In the genomic region with DNA sequence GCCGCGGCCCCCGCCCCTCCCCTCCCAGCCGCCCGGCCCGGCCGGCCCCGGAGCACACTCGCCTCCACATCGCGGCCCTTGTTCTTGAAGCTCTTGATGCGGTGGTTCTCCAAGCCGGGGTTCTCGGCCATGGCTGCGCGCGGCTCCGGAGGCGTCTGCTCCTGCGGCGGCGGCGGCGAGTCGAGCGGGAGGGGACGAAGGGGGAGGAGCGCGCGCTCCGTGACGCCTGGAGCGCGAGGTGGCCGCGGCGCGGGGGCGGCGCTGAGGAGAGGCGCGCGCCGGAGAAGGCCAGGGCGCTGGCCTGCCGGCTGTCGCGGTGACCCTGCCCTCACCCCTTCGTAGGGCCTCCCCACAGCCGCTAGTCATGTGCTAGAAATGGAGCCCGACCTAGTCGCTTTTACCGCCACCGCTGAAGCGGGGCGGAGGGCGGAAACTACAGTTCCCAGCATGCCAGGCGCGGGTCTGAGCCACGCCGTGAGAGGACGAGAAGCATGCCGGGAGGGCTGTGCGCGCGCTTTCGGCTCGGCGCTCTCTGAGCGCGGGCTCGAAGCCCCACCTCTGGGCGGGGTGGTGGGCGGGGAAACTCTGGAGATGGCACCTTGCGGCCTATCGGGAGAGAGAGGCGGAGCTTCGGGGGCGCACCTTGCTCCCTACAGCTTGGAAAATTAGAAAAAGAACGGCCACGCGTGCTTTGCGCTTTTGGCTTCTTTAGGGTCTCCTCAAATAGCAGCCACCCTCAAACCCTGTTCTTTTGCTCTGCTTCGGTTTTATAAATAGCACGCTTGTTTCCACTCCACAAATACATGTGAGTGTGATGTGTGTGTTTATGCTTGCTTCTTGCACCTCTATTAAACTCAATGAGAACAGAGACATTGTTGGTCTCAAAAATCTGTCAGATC, we compare ENCODE assay signal across 7 mouse cellular contexts. TPM values are rescaled to one million over a fixed set of nuclear protein-coding genes. Genes with fewer than 3 reads are reported as not detected.
A peak's percentile ranks its signal among the peaks of the same experiment; 100 is the strongest.
DNase-seq lines count a peak whose midpoint lies in the region; ATAC-seq lines count a peak whose summit lies in the region.

TSS of gene Kpna3 (minus strand) at position 214 of the 899 bp plus-strand sequence.

- no peaks in the 10 kb centered on the region for H3K9me3 ChIP-seq in embryonic facial prominence, embryonic 12.5 days
- no peaks in the 10 kb centered on the region for H3K9me3 ChIP-seq in limb, embryonic 11.5 days (ENCODE audit: control insufficient read depth, low read length)
- no peaks in the 10 kb centered on the region for H3K9me3 ChIP-seq in midbrain, embryonic 14.5 days (ENCODE audit: control insufficient read depth, low read length)

- peak within 1 kb of the TSS; percentile 95 for H3K4me3 ChIP-seq in embryonic facial prominence, embryonic 12.5 days
- H3K4me3 ChIP-seq in limb, embryonic 11.5 days (ENCODE audit: low read depth, low read length) = peak within 1 kb of the TSS; percentile 70
- peak within 1 kb of the TSS; percentile 85 for H3K4me3 ChIP-seq in midbrain, embryonic 14.5 days (replicated peaks; ENCODE audit: low read depth, low read length)

- H3K36me3 ChIP-seq in embryonic facial prominence, embryonic 12.5 days = no peaks in the 10 kb centered on the region
- H3K36me3 ChIP-seq in limb, embryonic 11.5 days (ENCODE audit: control insufficient read depth, insufficient read depth, low read length) = no peaks in the 10 kb centered on the region
- H3K36me3 ChIP-seq in midbrain, embryonic 14.5 days (ENCODE audit: control insufficient read depth, insufficient read depth, low read length) = no peaks in the 10 kb centered on the region

- no peaks in the 10 kb centered on the region for H3K27me3 ChIP-seq in embryonic facial prominence, embryonic 12.5 days
- no peaks in the 10 kb centered on the region for H3K27me3 ChIP-seq in limb, embryonic 11.5 days (ENCODE audit: control insufficient read depth, insufficient read depth, low read length)
- H3K27me3 ChIP-seq in midbrain, embryonic 14.5 days (ENCODE audit: control insufficient read depth, insufficient read depth, low read length) = no peaks in the 10 kb centered on the region

- under 1% methylated on average over 81 of the region's 85 CpGs for WGBS in embryonic facial prominence, embryonic 12.5 days
- WGBS in limb, embryonic 11.5 days = under 1% methylated on average over 79 of the region's 85 CpGs
- WGBS in midbrain, embryonic 14.5 days = under 1% methylated on average over 80 of the region's 85 CpGs

- peak; percentile 98 for DNase-seq in adrenal gland, postnatal 25 days
- DNase-seq in heart, adult 11 months = peak; percentile 100
- peak; percentile 95 for DNase-seq in kidney, adult 18-20 months
- peak; percentile 99 for DNase-seq in limb, embryonic 11.5 days (ENCODE audit: low spot score)
- peak; percentile 100 for DNase-seq in midbrain, embryonic 14.5 days
- DNase-seq in spleen, adult 18-20 months = peak; percentile 94 to 95

- H3K27ac ChIP-seq in embryonic facial prominence, embryonic 12.5 days = peak within 1 kb of the TSS; percentile 98
- peak within 1 kb of the TSS; percentile 95 for H3K27ac ChIP-seq in limb, embryonic 11.5 days (replicated peaks; ENCODE audit: low read depth, low read length)
- H3K27ac ChIP-seq in midbrain, embryonic 14.5 days (replicated peaks; ENCODE audit: low read depth, low read length) = peak within 1 kb of the TSS; percentile 98

- H3K9ac ChIP-seq in embryonic facial prominence, embryonic 12.5 days = peak within 1 kb of the TSS; percentile 96
- peak within 1 kb of the TSS; percentile 91 for H3K9ac ChIP-seq in limb, embryonic 11.5 days (ENCODE audit: low read length)
- peak within 1 kb of the TSS; percentile 87 for H3K9ac ChIP-seq in midbrain, embryonic 14.5 days (replicated peaks; ENCODE audit: low read length)

- H3K4me2 ChIP-seq in embryonic facial prominence, embryonic 12.5 days (replicated peaks) = peak within 1 kb of the TSS; percentile 63
- H3K4me2 ChIP-seq in limb, embryonic 11.5 days (ENCODE audit: low read depth, severe bottlenecking) = peak within 1 kb of the TSS; percentile 46
- peak within 1 kb of the TSS; percentile 55 for H3K4me2 ChIP-seq in midbrain, embryonic 14.5 days (ENCODE audit: low read length)

- ATAC-seq in embryonic facial prominence, embryonic 12.5 days (ENCODE audit: insufficient number of reproducible peaks, insufficient read depth, low FRiP score, low TSS enrichment) = peak; percentile 99
- ATAC-seq in limb, embryonic 11.5 days (ENCODE audit: insufficient number of reproducible peaks, low FRiP score, low TSS enrichment, low read depth) = peak; percentile 97
- peak; percentile 97 for ATAC-seq in midbrain, embryonic 14.5 days (ENCODE audit: low FRiP score, low TSS enrichment)

- H3K4me1 ChIP-seq in embryonic facial prominence, embryonic 12.5 days = peaks cover 13% of the 10 kb centered on the region
- H3K4me1 ChIP-seq in limb, embryonic 11.5 days (ENCODE audit: control insufficient read depth, insufficient read depth, low read length) = no peaks in the 10 kb centered on the region
- peaks cover 16% of the 10 kb centered on the region for H3K4me1 ChIP-seq in midbrain, embryonic 14.5 days (ENCODE audit: control insufficient read depth, insufficient read depth, low read length)

RNA-seq across cellular contexts. Expression of gene Kpna3, which starts in this region (rescaled TPM):
- 32.7 and 33.9 TPM in 2 replicates for total RNA-seq in adrenal gland, postnatal 25 days (2021)
- polyA plus RNA-seq in embryonic facial prominence, embryonic 12.5 days (2016; fragmentation: Nextera tagmentation; extraction: Ambion mirVana) = 69.0 and 71.7 TPM in 2 replicates
- 86.0 and 88.6 TPM in 2 replicates for polyA plus RNA-seq in limb, embryonic 11.5 days (2014; fragmentation: Nextera tagmentation; extraction: Ambion mirVana)
- 63.0 and 97.9 TPM in 2 replicates for polyA plus RNA-seq in midbrain, embryonic 14.5 days (2014; fragmentation: Nextera tagmentation; extraction: Ambion mirVana)

Comparison
In these comparisons a context has a peak if more than half of its experiments do, and no peak if none do; other contexts are left out.
1. Peak in every context shown above with its lines: DNase-seq, ATAC-seq, H3K4me3 ChIP-seq and H3K27ac ChIP-seq.